Mouse (Mus musculus): ENCODE data around the gene Rad54l2.
A peak's percentile ranks its signal among the peaks of the same experiment; 100 is the strongest.

Rad54l2 gene

DNA sequence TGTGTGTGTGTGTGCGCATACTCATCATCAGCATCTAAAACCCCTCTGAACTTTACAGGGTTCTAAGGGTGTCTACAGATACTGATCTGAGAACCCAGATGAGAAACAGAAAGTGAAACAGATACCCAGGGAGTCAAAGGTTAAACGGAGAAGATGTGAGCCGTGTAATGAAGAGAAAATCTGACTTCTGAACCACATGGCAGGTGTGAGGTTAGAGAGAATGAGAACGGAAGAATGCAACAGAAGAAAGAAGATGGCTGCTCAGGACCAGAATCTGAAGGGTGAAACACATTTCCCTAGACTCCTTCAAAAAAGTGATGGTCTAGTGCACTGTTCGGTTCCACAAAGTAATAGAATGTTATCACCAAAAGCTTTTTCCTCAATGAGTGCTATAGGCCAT lies 36.9 kb downstream of the Rad54l2 start:
- no peak for DNase-seq (ENCODE audit: low read depth, low spot score)

DNA sequence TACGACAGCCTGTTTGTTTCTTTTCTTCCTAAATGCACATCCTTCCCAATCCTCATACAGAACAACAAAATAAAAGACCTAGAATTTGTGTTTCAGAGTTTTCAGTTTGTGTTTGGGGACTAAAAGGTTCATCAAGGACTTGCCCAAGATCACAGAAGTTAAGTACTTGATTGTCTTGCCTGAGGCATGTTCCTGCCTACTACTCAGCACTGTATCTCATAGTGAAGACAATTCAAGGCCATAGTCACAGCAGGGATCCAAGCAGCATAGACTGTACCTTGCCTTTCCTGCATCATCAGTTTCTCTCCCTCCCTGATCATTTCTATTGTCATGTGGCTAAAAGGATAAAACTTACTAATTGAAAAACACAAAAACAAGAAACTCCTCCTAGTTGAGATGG lies 49.0 kb downstream of the Rad54l2 start:
- no peak for DNase-seq (ENCODE audit: low read depth, low spot score)

DNA sequence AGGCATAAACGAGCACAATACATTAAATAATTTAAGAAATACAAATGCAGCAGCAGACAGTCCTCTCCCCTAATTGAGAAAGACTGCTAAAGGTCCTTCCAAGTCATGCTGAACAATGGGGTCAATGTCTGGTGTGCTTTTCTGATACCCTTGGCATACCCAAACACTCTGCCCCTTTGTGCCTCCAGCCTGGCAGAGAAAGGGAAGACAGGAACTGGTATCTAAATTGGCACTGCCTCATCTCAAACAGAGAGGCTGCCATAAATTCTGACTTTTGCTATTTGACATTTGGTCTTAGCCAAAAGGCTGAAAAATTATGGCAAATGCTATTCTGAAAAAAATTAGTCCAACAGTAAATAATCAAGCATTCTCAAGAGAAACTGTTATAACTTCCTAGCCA lies 49.9 kb downstream of the Rad54l2 start:
- no peak for DNase-seq (ENCODE audit: low read depth, low spot score)

DNA sequence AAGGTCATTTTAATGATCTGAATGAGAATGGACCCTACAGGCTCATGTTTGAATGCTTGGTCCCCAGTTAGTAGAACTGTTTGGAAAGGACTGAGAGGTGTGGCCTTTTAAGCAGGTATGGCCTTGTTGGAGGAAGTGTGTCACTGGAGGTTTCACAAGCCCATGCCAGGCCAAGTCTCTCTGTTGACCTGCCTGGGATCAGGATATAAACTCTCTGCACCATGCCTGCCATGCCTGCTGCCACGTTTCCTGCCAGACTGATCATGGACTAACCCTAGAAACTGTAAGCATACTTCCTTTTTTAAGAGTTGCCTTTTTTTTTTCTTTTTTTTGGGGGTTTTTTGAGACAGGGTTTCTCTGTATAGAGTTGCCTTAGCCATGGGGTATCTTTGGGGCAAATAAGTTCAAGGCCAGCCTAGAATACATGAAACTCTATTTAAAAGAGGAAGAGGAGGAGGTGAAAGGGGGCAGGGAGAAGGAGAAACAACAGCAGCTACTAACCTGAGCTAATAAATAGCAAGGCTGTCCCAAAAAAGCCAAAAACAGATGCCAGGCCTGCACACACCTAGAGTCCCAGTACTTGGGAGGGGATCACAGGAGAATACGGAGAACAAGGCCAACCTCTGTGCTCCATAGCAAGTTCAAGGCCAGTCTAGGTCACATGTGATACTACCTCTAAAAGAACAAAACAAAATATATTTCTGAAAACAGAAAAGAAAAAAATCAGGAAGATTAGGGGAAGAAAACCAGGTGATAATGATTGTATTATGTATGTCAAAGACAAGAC lies 50.6 kb downstream of the Rad54l2 start:
- no peak for DNase-seq (ENCODE audit: low read depth, low spot score)

DNA sequence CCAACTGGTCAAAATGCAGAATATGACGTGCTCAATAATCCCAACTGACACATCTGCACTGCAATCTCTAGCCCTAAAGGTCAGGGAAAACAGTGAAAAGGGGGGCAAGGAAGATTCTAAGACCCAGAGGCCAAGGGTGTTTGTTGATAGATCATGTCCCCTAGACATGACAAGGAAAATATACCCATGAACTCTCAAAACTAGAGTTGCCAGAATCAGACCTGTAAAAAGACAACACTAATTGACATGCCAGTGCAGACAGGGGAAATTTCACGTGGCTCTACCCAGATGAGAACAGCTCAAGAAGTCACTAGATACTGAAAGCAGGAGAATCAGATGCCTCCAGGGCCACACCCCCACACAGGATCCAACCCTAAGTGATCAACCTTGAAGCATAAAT lies 55.3 kb downstream of the Rad54l2 start:
- DNase-seq (ENCODE audit: low read depth, low spot score), result no peak

DNA sequence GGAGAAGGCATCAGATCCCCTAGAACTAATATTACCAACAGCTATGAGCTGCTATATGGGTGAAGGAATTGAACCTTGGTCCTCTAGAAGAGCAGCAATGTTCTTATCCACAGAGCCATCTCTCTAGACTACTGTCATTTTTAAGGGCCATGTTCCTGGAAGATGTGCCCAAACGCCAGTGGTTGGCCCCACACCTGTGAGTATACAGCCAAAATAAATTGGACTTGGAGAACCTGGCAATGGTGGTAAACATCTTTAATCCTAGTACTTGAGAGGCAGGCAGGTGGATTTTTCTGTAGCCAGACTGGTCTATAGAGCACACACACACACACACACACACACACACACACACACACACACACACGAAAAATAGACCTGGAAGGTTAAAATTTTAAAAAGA lies 59.6 kb downstream of the Rad54l2 start:
- DNase-seq (ENCODE audit: low read depth, low spot score), result no peak

DNA sequence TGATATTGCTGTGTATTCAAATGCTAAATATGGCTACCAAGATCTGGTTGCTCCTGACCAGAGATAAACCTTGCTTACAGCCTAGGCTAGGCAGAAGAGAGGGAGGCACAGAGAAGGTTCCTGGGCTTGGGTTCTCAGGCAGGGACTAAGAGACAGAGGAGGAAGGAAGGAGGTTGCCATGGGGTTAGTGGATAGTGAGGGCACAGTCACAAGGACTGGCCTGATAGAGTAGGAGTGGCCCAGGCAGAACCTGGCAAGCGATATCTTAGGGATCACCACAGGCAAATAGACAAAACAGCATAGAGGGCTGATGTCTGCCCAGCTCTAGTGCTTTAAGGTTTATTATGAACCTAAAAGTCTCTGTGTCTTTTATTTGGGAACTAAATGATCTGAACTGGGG lies 62.1 kb downstream of the Rad54l2 start:
- DNase-seq (ENCODE audit: low read depth, low spot score), result no peak

DNA sequence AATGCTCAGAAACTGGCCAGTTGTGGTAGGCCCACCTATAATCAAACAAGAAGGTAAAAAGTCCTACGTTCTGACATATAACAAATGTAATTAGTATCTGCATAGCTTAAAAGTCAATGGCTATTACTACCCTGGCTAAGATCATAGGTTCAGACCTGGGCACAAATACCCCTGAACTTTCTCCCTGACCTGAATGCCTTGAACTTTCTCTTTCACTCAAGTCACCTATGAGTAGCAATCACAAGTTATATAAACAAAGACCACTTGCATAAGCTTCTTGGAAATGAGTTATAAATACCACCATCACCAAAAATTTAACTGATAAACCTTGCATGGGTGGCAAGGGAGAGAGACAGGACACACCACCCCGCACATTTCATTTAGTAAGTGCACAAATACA lies 63.6 kb downstream of the Rad54l2 start:
- no peak for DNase-seq (ENCODE audit: low read depth, low spot score)

DNA sequence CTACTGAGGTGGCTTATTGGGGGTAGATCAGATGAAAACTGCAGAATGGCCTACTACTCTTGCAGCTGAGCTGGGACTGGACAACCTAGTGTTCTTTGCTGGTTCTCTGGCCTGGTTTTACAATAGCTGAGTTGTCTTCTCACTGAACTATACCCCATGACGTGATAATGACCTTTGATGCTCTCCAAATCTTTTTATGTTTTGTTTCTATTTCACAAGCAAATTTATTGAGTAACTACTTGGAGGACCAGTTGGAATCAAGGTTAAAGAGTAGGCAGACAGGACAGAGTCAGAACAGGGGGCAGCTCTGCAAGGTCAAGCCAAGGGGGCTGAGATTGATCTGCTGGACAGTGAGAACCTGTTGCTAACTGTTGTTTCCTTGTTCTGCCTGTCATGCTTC lies 64.1 kb downstream of the Rad54l2 start:
- no peak for DNase-seq (ENCODE audit: low read depth, low spot score)

DNA sequence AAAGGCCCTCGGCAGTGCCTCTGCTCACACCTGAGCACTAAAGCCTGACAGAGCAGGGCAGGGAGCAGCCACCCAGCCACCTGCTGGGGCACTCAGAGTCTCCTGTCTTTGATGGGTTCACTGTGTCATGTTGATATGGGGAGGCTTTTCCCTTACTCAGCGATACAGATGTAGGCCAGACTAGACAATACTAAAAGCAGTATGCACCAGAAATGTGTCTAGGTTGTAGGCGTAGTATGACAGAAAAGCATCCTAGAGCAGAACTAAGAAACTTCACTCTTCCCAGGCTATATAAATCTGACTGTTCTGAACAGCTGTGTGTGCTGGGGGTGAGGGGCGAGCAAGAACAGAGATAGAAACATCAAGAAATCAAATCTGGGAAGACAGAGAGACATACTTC lies 72.3 kb downstream of the Rad54l2 start:
- no peak for DNase-seq (ENCODE audit: low read depth, low spot score)

DNA sequence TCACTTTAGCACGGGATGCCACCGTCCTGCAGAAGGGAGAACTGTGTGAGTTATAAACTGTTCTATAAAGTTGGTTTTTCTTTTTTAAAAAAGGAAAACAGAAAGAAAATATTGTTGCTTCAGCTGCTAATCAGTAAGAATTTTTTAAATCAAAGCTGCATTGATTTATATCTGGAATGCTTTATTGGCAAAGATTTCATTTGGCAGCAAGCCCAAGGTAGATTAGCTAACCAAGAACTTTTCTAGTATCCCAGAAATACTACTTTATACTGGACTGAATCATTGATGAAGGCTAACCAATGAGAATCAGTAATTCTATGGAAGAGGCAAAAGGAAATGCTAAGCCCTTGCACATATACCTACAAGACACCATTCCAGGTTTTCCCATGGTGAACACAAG lies 72.8 kb downstream of the Rad54l2 start:
- no peak for DNase-seq (ENCODE audit: low read depth, low spot score)

DNA sequence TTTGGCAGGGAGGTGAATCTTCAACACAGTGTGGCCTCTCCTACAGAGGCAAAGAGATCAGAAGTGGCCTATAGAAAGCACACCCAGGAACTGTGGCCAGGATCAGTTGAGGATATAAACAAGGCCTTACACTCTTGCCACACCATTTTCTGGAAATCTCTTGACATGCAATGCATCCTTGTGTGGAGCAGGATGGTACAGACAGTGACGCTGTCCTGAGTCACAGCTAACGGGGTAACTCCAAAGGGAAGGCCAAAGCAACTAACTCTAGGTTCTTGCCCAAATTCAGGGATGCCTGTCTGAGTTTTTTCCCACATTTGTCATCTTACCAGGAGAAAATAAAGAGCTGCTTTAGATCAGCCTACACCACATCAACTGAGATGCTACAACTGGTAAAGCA lies 76.5 kb downstream of the Rad54l2 start:
- DNase-seq (ENCODE audit: low read depth, low spot score), result no peak

DNA sequence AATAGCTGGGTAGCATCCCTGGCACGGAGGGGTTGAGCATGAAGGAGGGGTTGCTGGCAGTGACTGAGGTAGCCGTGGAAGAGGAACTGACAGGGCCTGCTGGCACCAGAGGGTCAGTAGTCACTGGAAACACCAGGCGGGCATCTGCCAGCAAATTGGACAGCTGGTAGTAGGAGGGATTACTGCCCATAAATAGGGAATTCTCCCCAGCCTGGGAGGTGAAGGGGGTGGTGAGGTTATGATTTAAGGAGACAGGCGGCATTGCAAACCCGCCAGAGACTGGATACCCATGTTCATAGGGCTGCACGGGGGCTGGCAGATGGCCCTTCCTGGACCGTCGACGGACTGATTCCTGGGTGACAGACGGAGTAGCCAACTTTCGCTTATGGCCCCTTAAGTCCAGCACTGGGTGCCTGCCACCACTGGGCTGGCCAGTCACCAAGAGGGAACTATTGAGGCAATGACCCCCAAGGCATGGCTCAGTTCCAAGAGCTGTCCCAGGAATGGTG lies 96.0 kb downstream of the Rad54l2 start:
- DNase-seq (ENCODE audit: low read depth, low spot score), result no peak

DNA sequence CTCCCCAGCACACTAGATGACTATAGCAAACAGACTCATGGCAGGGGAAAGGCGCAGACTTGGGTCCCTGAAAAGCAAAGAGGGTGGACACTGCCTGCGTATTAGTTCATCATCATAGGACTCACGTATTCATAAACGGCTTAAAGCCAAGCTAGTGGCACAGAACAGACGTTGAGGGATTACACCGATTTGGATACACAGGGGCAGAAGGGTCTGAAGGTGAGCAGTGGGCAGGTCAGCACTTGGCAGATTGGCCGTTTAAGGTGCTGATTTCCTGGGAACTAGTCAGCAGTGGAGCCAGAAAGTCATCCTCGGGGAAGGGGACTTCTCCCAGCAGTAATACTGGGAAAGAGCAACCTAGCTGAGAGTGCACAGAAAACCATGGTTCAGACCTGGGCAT lies 100.2 kb downstream of the Rad54l2 start:
- DNase-seq (ENCODE audit: low read depth, low spot score), result no peak

DNA sequence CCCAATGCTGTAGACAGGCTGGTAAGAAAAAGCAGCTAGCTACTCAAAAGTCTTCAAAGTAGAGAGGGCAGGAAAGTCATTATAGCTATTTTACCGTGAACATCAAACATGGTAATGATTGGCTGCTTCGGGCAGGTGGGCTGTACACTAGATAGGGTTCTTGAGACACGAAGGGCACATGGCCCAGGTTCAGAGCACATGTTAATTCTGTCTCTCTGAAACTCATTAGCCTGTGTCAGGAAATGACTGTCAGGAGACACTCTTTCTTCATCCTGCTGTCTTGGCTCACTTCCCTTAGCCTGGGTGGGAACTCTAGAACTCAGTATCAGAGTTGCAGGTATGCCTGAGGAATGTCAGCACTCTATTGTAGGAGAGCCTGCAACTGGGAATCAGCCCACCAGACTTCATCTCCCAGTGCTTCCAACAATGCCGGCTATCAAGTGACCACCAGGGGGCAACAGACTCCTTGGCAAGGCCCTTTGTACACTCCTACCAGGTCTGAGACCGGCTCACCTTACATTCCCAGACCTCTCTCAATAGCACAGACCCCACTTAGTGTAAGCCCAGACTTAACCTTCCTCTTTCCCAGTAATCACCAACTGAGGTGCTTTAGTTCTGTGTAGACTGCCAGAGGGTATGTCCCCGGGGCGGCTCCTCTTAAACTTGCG lies 101.9 kb downstream of the Rad54l2 start:
- peak; percentile 74 for DNase-seq (ENCODE audit: low read depth, low spot score)

DNA sequence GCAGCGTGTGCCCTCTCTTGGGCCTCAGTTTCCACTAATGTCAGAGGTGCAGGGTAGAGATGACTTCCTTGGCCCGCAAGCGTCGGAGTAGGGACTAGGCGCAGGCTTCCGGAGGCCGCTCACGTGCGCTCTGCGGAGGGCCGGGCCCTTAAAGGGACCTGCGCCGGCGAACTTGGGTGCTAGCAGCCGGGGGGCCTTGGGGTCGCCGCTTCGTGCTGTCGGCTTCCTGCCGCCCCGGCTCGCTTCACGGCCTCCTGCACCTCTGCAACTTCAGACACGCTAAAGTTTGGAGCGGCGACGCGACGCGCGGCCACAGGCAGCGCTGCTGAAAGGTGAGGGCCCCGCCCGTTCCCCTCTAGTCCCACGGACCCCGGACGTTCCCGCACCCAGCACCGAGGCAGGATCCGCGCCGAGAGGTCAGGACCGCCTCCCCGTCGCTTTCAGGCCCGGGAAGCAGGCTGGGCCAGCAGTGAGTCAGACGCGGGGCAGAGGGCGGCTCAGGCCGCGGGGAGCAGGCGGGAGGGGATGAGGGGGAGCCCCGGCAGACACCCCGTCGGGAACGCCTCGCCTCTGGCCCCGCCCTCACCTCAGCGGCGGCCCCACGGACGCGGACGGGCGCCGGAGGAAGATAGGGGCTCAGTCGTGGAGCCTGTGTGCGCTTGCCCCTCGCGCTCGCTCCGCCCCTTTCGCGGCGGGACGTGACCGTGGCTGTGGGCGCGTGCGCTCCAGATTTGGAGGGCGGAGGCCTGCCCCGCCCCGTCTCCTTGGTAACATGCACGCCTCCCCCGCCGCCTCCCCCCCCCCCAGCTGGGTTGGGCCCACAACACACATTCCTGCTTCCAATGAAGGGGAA lies 103.5 kb downstream of the Rad54l2 start, which contains the start of gene Tex264:
Gene Tex264, minus strand, starts transcription at position 679 of the 853 bp plus-strand sequence.
- peak; percentile 69 for DNase-seq (ENCODE audit: low read depth, low spot score)

DNA sequence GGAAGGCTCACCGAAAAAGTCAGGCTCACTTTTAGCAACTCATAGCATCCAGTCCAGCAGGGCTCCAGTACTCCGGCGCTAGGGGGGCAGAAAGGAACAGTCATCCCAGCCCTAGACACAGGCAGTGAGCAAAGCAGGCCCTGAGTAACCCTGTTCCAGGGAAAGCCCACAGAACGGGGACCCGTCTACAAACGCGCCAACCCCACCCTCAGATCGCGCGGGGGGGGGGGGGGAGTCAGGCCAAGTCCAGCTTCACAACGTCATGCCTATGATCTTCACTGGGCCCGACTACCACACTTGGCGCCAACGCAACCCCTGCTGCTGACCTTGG lies 104.1 kb downstream of the Rad54l2 start:
- no peak for DNase-seq (ENCODE audit: low read depth, low spot score)

DNA sequence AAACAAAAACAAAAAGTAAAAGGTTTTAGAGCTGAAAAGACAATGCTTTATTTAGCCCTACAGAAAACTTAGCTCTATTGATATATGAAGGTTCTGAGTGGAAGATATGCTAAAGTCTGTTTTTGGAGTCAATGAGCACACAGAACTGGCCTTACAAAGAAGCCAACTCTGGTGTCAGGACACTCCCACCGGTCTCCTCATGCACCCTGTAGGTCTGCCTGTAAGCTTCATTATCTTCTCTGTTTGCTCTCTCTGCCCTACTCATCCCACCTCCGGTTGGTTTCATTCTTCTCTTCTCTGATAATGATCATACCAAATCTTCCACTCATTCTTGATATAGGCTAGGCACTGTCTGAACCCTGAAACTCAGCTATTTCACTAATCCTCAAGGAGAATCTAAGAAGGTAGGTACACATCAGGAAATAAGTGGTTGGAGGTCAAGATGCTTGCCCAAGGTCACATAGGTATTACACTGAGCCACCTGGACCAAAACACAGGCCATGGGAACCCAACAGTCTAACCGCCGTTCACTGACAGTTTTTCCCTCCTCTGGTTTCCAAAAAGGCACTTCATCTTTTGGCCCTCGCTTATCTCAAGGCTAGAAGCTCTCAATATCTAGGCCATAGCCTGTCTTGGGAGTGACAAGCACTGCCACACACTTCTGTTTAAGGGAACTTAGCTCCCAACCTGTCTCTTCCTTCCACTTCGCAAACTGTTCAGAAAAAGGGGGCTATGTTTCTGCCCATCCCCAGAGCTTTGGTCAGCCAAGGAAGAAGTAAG lies 104.7 kb downstream of the Rad54l2 start:
- DNase-seq (ENCODE audit: low read depth, low spot score), result no peak

DNA sequence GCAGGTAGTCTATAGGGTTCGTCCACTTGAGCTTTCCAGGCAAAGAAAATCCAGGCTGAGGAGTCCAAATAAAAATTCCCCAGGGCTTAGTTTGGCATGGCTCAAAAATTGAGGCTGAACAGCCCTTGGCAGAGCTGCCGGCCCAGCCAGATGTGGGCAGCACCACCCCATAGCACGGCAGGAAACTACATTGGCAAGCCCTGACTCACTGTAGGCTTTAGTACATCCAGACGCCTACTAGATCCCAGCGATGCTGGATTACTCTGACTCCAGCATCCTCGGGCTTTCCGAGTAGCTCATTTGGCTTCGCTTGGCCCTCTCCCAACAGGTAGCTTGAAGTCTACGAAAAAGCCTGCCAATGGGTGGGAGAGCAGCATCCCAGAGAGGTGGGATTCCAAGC lies 108.0 kb downstream of the Rad54l2 start:
- DNase-seq (ENCODE audit: low read depth, low spot score), result no peak

DNA sequence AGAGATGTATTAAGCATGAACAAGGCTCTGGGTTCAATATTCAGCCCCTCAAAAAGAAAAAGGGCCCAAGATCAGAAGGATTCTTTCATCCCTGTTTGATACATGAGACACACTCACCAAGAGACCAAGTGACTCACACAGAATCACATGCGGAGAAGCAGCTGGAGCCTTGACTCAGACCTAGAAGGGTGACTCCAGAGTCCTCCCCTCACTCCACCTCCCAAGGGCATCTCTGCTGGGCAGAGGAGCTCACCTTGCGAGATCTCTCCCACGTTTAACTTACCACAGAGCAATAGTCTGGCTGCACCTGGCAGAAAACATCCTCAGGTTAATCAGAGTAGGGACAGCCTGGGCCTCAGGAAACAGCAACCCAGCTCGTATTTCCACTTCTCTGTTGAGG lies 110.8 kb downstream of the Rad54l2 start:
- no peak for DNase-seq (ENCODE audit: low read depth, low spot score)

DNA sequence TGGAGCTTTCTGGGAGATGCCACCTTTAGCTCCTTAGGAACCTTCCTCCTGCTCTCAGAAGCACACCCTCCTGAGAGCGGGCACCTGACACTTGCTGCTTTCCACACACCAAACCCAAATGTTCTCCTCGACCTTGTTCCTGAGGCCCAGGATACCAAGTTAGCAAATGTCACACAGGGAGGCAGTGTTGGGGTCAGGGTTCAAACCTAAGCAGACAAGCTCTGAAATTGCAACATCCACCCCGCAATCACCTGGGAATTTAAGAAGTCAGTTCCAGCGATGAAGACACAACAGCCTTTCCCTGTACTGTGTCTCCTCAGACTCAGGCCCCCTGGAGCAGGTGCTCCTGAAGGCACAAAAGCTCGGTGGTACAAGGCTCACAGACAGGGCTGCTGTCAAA lies 111.3 kb downstream of the Rad54l2 start:
- DNase-seq (ENCODE audit: low read depth, low spot score), result no peak

DNA sequence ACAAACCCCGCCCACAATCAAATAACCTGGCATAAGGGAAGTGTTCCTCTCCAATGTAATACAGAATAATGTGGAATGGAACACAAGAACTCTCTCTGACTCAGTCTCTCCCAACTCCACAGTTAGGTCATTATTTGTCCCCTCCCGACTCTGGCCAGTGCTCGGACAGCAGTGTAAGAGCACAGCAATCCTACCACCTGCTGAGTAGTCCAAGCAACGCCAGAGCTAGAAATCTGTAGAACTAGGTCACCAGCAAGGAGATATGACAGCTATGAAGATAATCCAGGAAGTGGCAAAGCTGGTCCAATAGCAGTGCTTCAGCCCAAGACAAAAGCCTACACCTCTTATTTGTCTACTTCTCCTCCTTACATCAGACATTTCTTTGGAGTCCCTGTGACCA lies 112.4 kb downstream of the Rad54l2 start:
- DNase-seq (ENCODE audit: low read depth, low spot score), result no peak
